In the genomic region with DNA sequence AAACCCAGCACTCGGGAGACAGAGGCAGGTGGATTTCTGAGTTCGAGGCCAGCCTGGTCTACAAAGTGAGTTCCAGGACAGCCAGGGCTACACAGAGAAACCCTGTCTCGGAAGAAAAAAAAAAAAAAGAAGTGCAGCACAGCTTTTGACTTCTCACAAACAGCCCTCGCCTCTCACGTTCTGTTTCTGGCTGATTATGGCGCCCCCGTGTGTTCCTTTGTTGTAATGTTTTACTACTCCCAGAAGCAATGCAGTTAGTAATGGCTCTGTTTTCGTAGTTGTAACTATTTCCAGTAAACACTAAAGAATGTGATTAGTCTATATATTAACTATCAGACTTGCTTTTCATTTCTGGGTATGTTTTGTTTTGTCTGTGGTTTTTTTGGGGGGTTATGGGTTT, we compare ENCODE assay signal across 8 mouse cellular contexts. TPM values are rescaled to one million over a fixed set of nuclear protein-coding genes. Genes with fewer than 3 reads are reported as not detected.
A peak's percentile ranks its signal among the peaks of the same experiment; 100 is the strongest.
DNase-seq lines count a peak whose midpoint lies in the region; ATAC-seq lines count a peak whose summit lies in the region.
"Not testable (repeated sequence)": the region's sequence is repeated elsewhere in the genome, so short reads cannot be mapped to it uniquely, and the experiment has no call there.

No protein-coding gene starts in this region.

- not testable (repeated sequence) for H3K27ac ChIP-seq in forebrain, embryonic 14.5 days (ENCODE audit: low read depth, low read length); hindbrain, embryonic 10.5 days; lung, embryonic 16.5 days (ENCODE audit: low read length)

- peak; percentile 59 for DNase-seq in MN1 (ENCODE audit: low spot score)
- DNase-seq in c-Kit-positive CD71-positive TER-119-positive erythroid progenitor cells, embryonic 14.5 days (ENCODE audit: low spot score): peak; percentile 72
- peak; percentile 88 for DNase-seq in forebrain, embryonic 14.5 days (ENCODE audit: low spot score)
- peak; percentile 69 for DNase-seq in hindbrain, embryonic 10.5 days (ENCODE audit: low spot score)
- DNase-seq in layer of hippocampus, postnatal 10 days (ENCODE audit: low spot score in 2 of 2): peak; percentile 72 to 76
- DNase-seq in retina, postnatal 7 days (ENCODE audit: low read depth, low spot score): peak; percentile 52
- peak; percentile 83 for DNase-seq in thymus, postnatal 14 days

- H3K27me3 ChIP-seq in forebrain, embryonic 14.5 days (replicated peaks; ENCODE audit: control insufficient read depth, insufficient read depth, low read length); hindbrain, embryonic 10.5 days (ENCODE audit: insufficient read depth, poor library complexity, severe bottlenecking); lung, embryonic 16.5 days (ENCODE audit: control insufficient read depth, insufficient read depth, low read depth, low read length): not testable (repeated sequence)

- not testable (repeated sequence) for ATAC-seq in forebrain, embryonic 14.5 days
- ATAC-seq in lung, embryonic 16.5 days (ENCODE audit: low read depth): 0 out of 2 replicates have a peak, but pooled peaks have one; percentile 10

- H3K4me3 ChIP-seq in forebrain, embryonic 14.5 days (ENCODE audit: low read depth, low read length); hindbrain, embryonic 10.5 days; lung, embryonic 16.5 days (ENCODE audit: low read length): not testable (repeated sequence)

- H3K4me2 ChIP-seq in forebrain, embryonic 14.5 days (ENCODE audit: low read length); lung, embryonic 16.5 days (ENCODE audit: low read depth, low read length): not testable (repeated sequence)

- H3K9ac ChIP-seq in forebrain, embryonic 14.5 days (ENCODE audit: low read length); lung, embryonic 16.5 days (ENCODE audit: low read length): not testable (repeated sequence)

- WGBS in forebrain, embryonic 14.5 days: 21% methylated on average over 8 of the region's 8 CpGs
- 21% methylated on average over 8 of the region's 8 CpGs for WGBS in hindbrain, embryonic 10.5 days
- WGBS in lung, embryonic 16.5 days: 12% methylated on average over 7 of the region's 8 CpGs

- H3K9me3 ChIP-seq in forebrain, embryonic 14.5 days (replicated peaks; ENCODE audit: control insufficient read depth, low read length); hindbrain, embryonic 10.5 days; lung, embryonic 16.5 days (ENCODE audit: control insufficient read depth, low read length): not testable (repeated sequence)

- H3K36me3 ChIP-seq in forebrain, embryonic 14.5 days (ENCODE audit: control insufficient read depth, insufficient read depth, low read length); hindbrain, embryonic 10.5 days; lung, embryonic 16.5 days (ENCODE audit: control insufficient read depth, insufficient read depth, low read length): not testable (repeated sequence)

- H3K4me1 ChIP-seq in forebrain, embryonic 14.5 days (ENCODE audit: control insufficient read depth, insufficient read depth, low read length); hindbrain, embryonic 10.5 days (replicated peaks); lung, embryonic 16.5 days (replicated peaks; ENCODE audit: control insufficient read depth, insufficient read depth, low read length): not testable (repeated sequence)

RNA-seq across cellular contexts. Expression of a gene that starts 20.2 kb away (rescaled TPM):
- polyA plus RNA-seq in forebrain, embryonic 14.5 days (2014; fragmentation: Nextera tagmentation; extraction: Ambion mirVana): 15.7 and 19.7 TPM in 2 replicates
- 19.7 and 25.1 TPM in 2 replicates for polyA plus RNA-seq in hindbrain, embryonic 10.5 days (2016; fragmentation: Nextera tagmentation; extraction: Ambion mirVana)
- 10 to 100 TPM; 19.9 to 21.1 TPM for total RNA-seq in layer of hippocampus, postnatal 10 days (2021)
- polyA plus RNA-seq in lung, embryonic 16.5 days (2015; fragmentation: Nextera tagmentation; extraction: Ambion mirVana): 55.1 and 57.0 TPM in 2 replicates
